Mouse (Mus musculus): Measurements from ENCODE around the gene Samd13. TPM values are rescaled to one million over a fixed set of nuclear protein-coding genes. Genes with fewer than 3 reads are reported as not detected.

Samd13 gene
- polyA plus RNA-seq, 1 experiment from 2014 or later, result 0.20 TPM

GRCm38 (mm10) chr3:146598411-146598810 is 87.0 kb downstream of the Samd13 start:
- H3K36me3 ChIP-seq (ENCODE audit: control insufficient read depth, insufficient read depth, low read length), result no peaks in the 10 kb centered on the region
- WGBS, result 85% methylated on average over 6 of the region's 6 CpGs
- no peak overlapping the region for H3K4me3 ChIP-seq (ENCODE audit: low read length)
- H3K4me2 ChIP-seq (ENCODE audit: low read length), result no peak overlapping the region
- H3K4me1 ChIP-seq (ENCODE audit: control insufficient read depth, insufficient read depth, low read depth, low read length), result no peaks in the 10 kb centered on the region
- H3K9ac ChIP-seq (ENCODE audit: low read depth, low read length), result no peak overlapping the region
- no peaks in the 10 kb centered on the region for H3K9me3 ChIP-seq (ENCODE audit: control insufficient read depth, low read length)
- no peak overlapping the region for H3K27ac ChIP-seq (ENCODE audit: low read depth, low read length)
- no peak for ATAC-seq
- H3K27me3 ChIP-seq (replicated peaks; ENCODE audit: control insufficient read depth, insufficient read depth, low read length), result no peaks in the 10 kb centered on the region

- 86% methylated on average over 7 of the region's 7 CpGs for WGBS
- ATAC-seq, result no peak
- no peak overlapping the region for H3K27ac ChIP-seq (ENCODE audit: low read depth, low read length)
- no peaks in the 10 kb centered on the region for H3K4me1 ChIP-seq (ENCODE audit: control insufficient read depth, insufficient read depth, low read depth, low read length)
- H3K4me2 ChIP-seq (ENCODE audit: low read length), result no peak overlapping the region
- H3K4me3 ChIP-seq (ENCODE audit: low read length), result no peak overlapping the region
- H3K9ac ChIP-seq (ENCODE audit: low read depth, low read length), result no peak overlapping the region
- no peaks in the 10 kb centered on the region for H3K27me3 ChIP-seq (replicated peaks; ENCODE audit: control insufficient read depth, insufficient read depth, low read length)
- no peaks in the 10 kb centered on the region for H3K36me3 ChIP-seq (ENCODE audit: control insufficient read depth, insufficient read depth, low read length)
- no peaks in the 10 kb centered on the region for H3K9me3 ChIP-seq (ENCODE audit: control insufficient read depth, low read length)
Measured at GRCm38 (mm10) chr3:146596864-146597263, 88.5 kb downstream of the Samd13 start.

- whole genome bisulfite sequencing, result 89% methylated on average over 8 of the region's 8 CpGs
- no peaks in the 10 kb centered on the region for H3K27me3 ChIP-seq (replicated peaks; ENCODE audit: control insufficient read depth, insufficient read depth, low read length)
- H3K9ac ChIP-seq (ENCODE audit: low read depth, low read length), result no peak overlapping the region
- H3K36me3 ChIP-seq (ENCODE audit: control insufficient read depth, insufficient read depth, low read length), result no peaks in the 10 kb centered on the region
- H3K4me2 ChIP-seq (ENCODE audit: low read length), result no peak overlapping the region
- H3K27ac ChIP-seq (ENCODE audit: low read depth, low read length), result no peak overlapping the region
- no peaks in the 10 kb centered on the region for H3K4me1 ChIP-seq (ENCODE audit: control insufficient read depth, insufficient read depth, low read depth, low read length)
- H3K9me3 ChIP-seq (ENCODE audit: control insufficient read depth, low read length), result no peaks in the 10 kb centered on the region
- H3K4me3 ChIP-seq (ENCODE audit: low read length), result no peak overlapping the region
- no peak for ATAC-seq
Measured at GRCm38 (mm10) chr3:146596387-146596786, 89.0 kb downstream of the Samd13 start.

GRCm38 (mm10) chr3:146595440-146595839 is 90.0 kb downstream of the Samd13 start:
- no peak for ATAC-seq
- Histone ChIP-seq H3K36me3 (ENCODE audit: control insufficient read depth, insufficient read depth, low read length) (no peaks in the 10 kb centered on the region), H3K4me1 (ENCODE audit: control insufficient read depth, insufficient read depth, low read depth, low read length) (no peaks in the 10 kb centered on the region), H3K9me3 (ENCODE audit: control insufficient read depth, low read length) (no peaks in the 10 kb centered on the region), H3K4me2 (ENCODE audit: low read length) (no peak overlapping the region), H3K27ac (ENCODE audit: low read depth, low read length) (no peak overlapping the region), H3K9ac (ENCODE audit: low read depth, low read length) (no peak overlapping the region), H3K27me3 (replicated peaks; ENCODE audit: control insufficient read depth, insufficient read depth, low read length) (no peaks in the 10 kb centered on the region), H3K4me3 (ENCODE audit: low read length) (no peak overlapping the region)
- 82% methylated on average over 6 of the region's 6 CpGs for WGBS

Other genes starting within 250 kb of the Samd13 start
- 5.0 and 5.7 TPM in 2 replicates for gene Ctbs, start 235.8 kb downstream of the Samd13 start, polyA plus RNA-seq (2015; fragmentation: Nextera tagmentation; extraction: Ambion mirVana)
- 4.5 and 5.5 TPM in 2 replicates for gene Spata1, start 185.8 kb downstream of the Samd13 start, polyA plus RNA-seq (2015; fragmentation: Nextera tagmentation; extraction: Ambion mirVana)
- gene Gng5, start 185.8 kb downstream of the Samd13 start, polyA plus RNA-seq (2015; fragmentation: Nextera tagmentation; extraction: Ambion mirVana), result 340 and 347 TPM in 2 replicates
- 31.5 and 32.5 TPM in 2 replicates for gene Rpf1, start 164.2 kb downstream of the Samd13 start, polyA plus RNA-seq (2015; fragmentation: Nextera tagmentation; extraction: Ambion mirVana)
- 0.14 TPM in 1 of 2 replicates, not detected in the other for gene Uox, start 115.2 kb downstream of the Samd13 start, polyA plus RNA-seq (2015; fragmentation: Nextera tagmentation; extraction: Ambion mirVana)
- not detected in 2 replicates for gene Dnase2b, start 70.0 kb downstream of the Samd13 start, polyA plus RNA-seq (2015; fragmentation: Nextera tagmentation; extraction: Ambion mirVana)
- gene 4930503B20Rik, start 34.3 kb downstream of the Samd13 start, polyA plus RNA-seq (2015; fragmentation: Nextera tagmentation; extraction: Ambion mirVana), result not detected in 2 replicates
- gene Prkacb, start 127.4 kb upstream of the Samd13 start, polyA plus RNA-seq (2015; fragmentation: Nextera tagmentation; extraction: Ambion mirVana), result 199 and 204 TPM in 2 replicates
- 7.8 and 9.4 TPM in 2 replicates for gene Ttll7, start 166.8 kb upstream of the Samd13 start, polyA plus RNA-seq (2015; fragmentation: Nextera tagmentation; extraction: Ambion mirVana)